Mouse (Mus musculus) urinary bladder, postnatal 25 days (tissue): Measurements from ENCODE around the gene Gm9803.
"Not testable (repeated sequence)": the region's sequence is repeated elsewhere in the genome, so short reads cannot be mapped to it uniquely, and the experiment has no call there.

Source experiments
- DNase-seq: peaks from one replicate; pipeline ENCODE4 v3.0.0; 2022; ENCODE audit warnings: low spot score

The Gm9803 gene

GRCm38 (mm10) chr10:43523931-43524330, at the start of gene Gm9803:
Gm9803 (plus strand) TSS chr10:43524084.
- not testable (repeated sequence) for DNase-seq

DNA sequence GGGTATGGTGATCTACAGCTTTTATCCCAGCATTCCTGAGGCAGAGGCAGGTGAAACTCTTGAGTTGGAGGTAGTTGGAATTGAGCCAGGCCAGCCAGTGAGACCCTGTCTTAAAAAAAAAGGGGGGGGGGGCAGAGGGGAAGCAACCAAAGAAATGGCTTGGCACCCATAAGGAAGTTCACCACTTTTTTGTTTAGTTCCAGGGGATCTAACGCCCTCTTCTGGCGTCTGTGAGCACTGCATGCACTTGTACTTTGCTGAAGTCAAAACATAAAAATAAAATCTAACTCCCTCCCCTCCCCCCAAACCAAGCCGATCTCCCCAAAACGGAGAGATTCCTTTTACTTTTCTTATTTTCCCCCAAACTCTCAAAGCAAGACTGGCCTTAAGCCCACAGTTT, 48.5 kb upstream of the Gm9803 start:
- DNase-seq: no peak

GRCm38 (mm10) chr10:43477459-43477858, 46.4 kb upstream of the Gm9803 start:
- DNase-seq: no peak

GRCm38 (mm10) chr10:43477865-43478681, 45.8 kb upstream of the Gm9803 start:
- DNase-seq: peak; percentile 44

GRCm38 (mm10) chr10:43478751-43479435, 45.0 kb upstream of the Gm9803 start, which contains the start of gene Bend3:
Bend3 (plus strand) TSS chr10:43478831.
- peak; percentile 64 for DNase-seq

- DNase-seq: peak; percentile 87
These were observed 44.3 kb upstream of the Gm9803 start for GRCm38 (mm10) chr10:43479436-43480157.

DNA sequence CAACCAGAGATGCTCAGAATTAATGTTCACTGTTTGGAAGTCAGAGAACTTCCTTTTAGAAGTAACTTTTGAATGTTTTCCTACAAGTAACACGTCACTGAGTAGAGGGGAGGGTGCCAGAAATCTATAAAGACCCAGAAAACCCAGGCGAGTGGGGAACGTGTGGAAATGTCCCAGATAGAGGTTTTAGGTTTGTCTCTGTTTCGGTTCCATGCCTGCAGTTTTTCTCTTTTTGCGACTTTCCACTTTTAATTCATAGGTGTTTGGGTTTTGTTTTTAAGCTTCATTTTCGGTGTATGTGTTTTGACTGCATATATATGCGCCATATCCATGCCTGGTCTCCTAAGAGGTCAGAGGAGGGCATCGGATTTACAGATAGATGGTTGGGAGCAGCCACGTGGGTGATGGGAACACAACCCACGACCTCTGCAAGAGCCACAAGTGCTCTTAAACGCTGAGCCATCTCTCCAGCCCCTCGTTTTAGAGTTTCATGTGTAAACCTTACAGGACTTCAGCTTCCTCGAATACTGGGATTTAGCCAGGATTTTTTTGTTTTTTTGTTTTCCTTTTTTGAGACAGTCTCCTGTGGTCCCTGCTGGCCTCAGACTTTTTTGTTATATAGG, 43.5 kb upstream of the Gm9803 start:
- no peak for DNase-seq

- no peak for DNase-seq
These were observed 42.7 kb upstream of the Gm9803 start for GRCm38 (mm10) chr10:43481179-43481578.

DNA sequence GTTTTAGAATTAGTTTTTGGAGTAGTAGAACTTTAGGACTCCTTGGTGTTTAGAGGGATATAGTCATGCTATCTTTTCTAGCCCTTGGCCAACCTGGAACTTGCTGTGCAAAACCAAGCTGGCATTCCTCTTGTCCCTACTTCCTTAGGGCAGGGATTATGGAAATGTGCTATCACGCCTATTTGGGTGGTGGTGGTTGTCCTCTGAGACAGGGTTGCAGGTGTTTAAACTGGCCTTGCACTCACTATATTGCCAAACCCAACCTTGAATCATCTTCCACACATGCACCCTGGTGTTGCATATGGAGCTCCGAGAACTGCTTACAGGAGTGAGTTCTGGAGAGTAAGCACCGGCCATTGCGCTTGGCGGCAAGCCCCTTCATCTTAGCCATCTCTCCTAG, 41.9 kb upstream of the Gm9803 start:
- DNase-seq: no peak

DNA sequence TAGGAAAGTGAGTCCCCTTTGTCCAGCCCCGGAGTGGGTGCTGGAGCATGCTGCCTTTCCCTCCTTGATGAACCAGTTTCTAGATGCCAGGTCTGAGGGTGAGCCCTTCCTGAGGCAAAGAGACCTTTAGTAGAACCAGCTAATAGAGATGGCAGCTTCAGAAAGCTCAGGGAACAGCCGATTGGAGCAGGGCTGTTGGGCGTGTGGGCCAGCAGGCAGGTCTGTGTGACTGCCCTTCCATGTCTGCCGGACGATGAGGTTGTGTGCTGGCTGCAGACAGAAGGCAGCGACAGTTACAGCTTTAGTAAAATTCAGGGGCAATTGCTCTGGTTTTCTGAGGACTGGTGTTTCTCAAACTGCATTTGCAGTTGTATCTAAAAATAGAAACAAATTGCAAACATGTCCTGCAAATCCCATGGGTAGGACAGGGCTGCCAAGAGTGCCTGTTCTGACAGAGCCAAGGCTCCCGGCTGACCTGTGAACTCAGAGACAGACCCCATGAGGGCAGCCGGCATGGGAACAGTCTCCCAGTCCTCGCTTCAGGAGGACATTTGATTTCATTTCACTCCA, 40.4 kb upstream of the Gm9803 start:
- no peak for DNase-seq

- no peak for DNase-seq
These were observed 38.1 kb upstream of the Gm9803 start for GRCm38 (mm10) chr10:43485751-43486268.

DNA sequence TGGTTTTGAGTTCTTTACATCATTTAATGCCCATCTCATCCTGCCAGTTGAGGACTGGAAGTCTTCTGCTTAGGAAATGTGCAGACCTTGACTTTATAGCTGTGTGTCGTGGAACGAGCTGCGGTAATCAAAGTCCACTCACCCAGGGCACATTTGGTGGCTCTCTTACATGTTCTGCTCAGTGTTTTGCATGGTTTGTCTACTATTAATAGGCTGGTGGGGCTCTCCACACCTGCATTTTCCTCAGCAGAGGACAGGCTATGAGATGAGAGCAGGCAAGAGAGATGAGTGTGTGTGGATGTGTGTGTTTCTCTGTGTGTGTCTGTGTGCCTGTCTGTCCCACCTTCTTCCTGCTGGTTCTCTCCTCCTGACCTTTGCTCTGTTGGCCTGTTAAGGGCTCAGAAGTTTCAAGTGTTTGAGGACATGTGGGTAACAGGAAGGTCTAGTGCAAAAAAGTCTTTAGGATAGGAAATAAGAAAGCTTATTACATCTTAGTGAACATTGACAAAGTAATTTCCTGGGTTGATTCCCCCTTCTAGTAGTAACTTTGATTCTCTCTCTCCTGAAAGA, 36.4 kb upstream of the Gm9803 start:
- DNase-seq: no peak

DNA sequence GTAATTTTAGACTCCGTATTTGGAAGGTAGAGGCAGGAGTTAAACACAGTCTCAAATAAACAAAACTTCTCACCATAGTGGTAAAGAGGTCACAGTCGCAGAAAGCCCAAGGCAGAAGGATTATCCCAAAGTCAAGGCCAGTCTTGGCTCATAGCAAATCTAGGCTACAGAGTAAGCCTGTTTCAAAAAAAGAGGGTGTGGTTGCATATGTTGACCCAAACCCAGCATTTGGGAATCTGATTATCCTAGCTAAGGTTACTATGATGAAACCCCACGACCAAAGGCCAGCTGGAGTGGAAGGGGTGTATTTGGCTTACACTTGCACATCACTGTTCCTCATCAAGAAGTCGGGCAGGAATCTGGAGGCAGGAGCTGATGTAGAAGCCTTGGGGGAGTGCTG, 35.6 kb upstream of the Gm9803 start:
- DNase-seq: no peak

GRCm38 (mm10) chr10:43489139-43489538, 34.7 kb upstream of the Gm9803 start:
- no peak for DNase-seq

GRCm38 (mm10) chr10:43489550-43489949, 34.3 kb upstream of the Gm9803 start:
- DNase-seq: peak; percentile 16

GRCm38 (mm10) chr10:43490034-43490433, 33.9 kb upstream of the Gm9803 start:
- DNase-seq: no peak

GRCm38 (mm10) chr10:43490846-43491245, 33.0 kb upstream of the Gm9803 start:
- DNase-seq: no peak

DNA sequence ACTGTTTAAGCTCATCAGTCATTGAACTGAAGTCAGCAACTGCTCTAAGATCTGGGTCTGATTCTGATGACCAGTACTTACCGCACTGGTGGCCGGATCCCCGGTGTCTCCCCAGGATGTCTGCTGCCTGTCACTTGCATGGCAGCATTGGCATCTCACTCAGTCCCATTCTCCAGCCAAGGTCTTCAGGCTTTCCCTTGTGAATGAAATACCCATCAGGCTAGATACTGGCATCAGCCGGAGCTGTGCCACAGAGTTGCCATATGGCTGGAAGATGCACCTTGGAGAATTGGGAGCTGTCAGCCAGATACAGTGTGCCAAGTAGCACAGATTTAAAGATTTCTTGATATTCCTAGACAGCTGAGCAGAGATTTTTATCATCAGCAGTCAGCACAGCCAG, 21.3 kb upstream of the Gm9803 start:
- no peak for DNase-seq

DNA sequence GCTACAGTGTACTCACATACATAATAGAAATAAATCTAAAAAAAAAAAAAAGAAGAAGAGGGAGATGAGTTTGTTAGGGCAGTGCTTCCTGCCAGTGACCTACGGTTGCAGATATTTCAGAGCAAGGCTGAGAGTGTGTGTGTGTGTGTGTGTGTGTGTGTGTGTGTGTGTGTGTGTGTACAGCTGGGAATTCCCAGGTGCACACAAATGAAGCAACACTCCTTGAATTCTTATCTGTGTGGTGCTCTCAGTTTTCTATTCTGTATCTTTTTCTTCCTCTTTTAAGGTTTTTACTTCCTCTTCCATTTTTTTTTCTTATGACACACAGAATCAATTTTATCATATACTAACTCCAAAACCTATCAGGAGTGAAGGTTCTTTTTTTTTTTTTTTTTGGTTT, 19.6 kb upstream of the Gm9803 start:
- no peak for DNase-seq

DNA sequence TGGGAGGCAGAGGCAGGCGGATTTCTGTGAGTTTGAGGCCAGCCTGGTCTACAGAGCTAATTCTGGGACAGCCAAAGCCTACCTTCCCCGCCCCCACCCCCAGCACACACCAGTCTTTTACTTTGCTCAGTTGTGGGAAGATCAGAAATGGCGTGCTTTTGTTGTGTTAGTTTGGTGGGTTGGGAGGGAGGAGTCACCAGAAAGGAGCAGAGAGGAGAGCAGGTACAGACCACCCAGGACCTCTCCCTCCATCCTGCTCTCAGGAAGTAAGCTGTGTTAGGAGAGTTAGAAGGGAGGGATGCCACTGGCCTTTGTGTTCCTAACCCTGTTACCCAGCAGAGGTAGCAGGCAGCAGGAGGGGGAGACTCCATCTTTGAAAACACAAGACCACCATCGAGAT, 16.8 kb upstream of the Gm9803 start:
- DNase-seq: no peak

- DNase-seq: no peak
These were observed 14.7 kb upstream of the Gm9803 start for GRCm38 (mm10) chr10:43509228-43509627.
